Mouse (Mus musculus): ENCODE measurements around the gene Zfhx2. TPM values are rescaled to one million over a fixed set of nuclear protein-coding genes. Genes with fewer than 3 reads are reported as not detected.

The Zfhx2 gene
- polyA plus RNA-seq, 1 experiment, result 4.4 TPM

GRCm38 (mm10) chr14:55077481-55078365 lies 14.4 kb downstream of the Zfhx2 start:
- Histone ChIP-seq H3K4me3 (ENCODE audit: control insufficient read depth, low read depth, low read length) (no peak overlapping the region), H3K4me1 (ENCODE audit: control insufficient read depth, insufficient read depth, low read length) (no peaks in the 10 kb centered on the region), H3K27ac (ENCODE audit: control insufficient read depth, insufficient read depth, low read depth, low read length) (no peak overlapping the region), H3K27me3 (ENCODE audit: control insufficient read depth, insufficient read depth, low read length) (no peaks in the 10 kb centered on the region), H3K36me3 (ENCODE audit: control insufficient read depth, insufficient read depth, low read length) (no peaks in the 10 kb centered on the region)
- no peak for TF ChIP-seq CTCF (IDR thresholded peaks at IDR 0.05; ENCODE audit: control insufficient read depth, insufficient read depth, insufficient replicate concordance, low read depth, low read length)
- no peak for TF ChIP-seq POLR2A (IDR thresholded peaks at IDR 0.05; ENCODE audit: control insufficient read depth, low read depth, low read length)

DNA sequence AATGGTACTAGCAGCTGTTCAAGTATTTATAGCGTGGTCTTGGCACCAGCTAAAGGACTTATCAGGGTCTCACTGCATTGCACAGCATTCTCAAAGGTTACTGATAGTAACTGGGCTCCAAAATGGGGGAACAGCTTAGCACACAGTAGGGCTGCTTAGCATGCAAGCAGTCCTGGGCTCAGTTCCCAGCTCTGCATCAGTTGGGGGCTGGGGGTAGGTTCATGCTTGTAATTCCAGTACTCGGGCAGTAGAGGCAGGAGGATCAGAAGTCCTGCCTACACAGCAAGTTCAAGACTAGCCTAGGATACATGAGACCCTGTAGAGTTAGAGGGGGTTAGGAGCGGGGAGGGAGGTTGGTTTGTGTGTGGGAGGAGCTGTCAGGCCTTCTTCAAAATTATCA lies 15.2 kb downstream of the Zfhx2 start:
- Histone ChIP-seq H3K27ac (ENCODE audit: control insufficient read depth, insufficient read depth, low read depth, low read length) (no peak overlapping the region), H3K27me3 (ENCODE audit: control insufficient read depth, insufficient read depth, low read length) (no peaks in the 10 kb centered on the region), H3K4me1 (ENCODE audit: control insufficient read depth, insufficient read depth, low read length) (no peaks in the 10 kb centered on the region), H3K36me3 (ENCODE audit: control insufficient read depth, insufficient read depth, low read length) (no peaks in the 10 kb centered on the region), H3K4me3 (ENCODE audit: control insufficient read depth, low read depth, low read length) (no peak overlapping the region)
- TF ChIP-seq CTCF (IDR thresholded peaks at IDR 0.05; ENCODE audit: control insufficient read depth, insufficient read depth, insufficient replicate concordance, low read depth, low read length) (no peak), POLR2A (IDR thresholded peaks at IDR 0.05; ENCODE audit: control insufficient read depth, low read depth, low read length) (no peak)

DNA sequence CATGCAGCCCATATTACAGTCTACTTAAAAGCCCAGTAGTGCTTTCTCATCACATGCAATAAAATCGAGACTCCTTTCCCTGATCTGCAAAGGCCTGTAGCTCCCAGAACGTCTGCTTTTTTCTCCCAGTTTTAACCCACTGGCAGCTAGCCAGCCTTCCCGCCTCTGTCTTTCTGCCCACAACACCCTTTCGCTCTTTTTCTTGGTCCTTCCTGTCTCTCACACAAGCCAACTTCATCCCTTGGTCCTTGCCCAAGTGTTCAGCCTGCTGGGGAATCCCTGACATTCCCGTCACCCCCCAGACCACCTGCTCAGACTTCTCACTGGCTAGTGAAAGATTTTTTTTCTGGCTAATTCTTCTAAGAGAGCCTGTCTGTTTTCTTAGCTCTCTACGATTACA lies 15.9 kb downstream of the Zfhx2 start:
- Histone ChIP-seq H3K27ac (ENCODE audit: control insufficient read depth, insufficient read depth, low read depth, low read length) (no peak overlapping the region), H3K4me1 (ENCODE audit: control insufficient read depth, insufficient read depth, low read length) (no peaks in the 10 kb centered on the region), H3K27me3 (ENCODE audit: control insufficient read depth, insufficient read depth, low read length) (no peaks in the 10 kb centered on the region), H3K36me3 (ENCODE audit: control insufficient read depth, insufficient read depth, low read length) (no peaks in the 10 kb centered on the region), H3K4me3 (ENCODE audit: control insufficient read depth, low read depth, low read length) (no peak overlapping the region)
- TF ChIP-seq POLR2A (IDR thresholded peaks at IDR 0.05; ENCODE audit: control insufficient read depth, low read depth, low read length) (no peak), CTCF (IDR thresholded peaks at IDR 0.05; ENCODE audit: control insufficient read depth, insufficient read depth, insufficient replicate concordance, low read depth, low read length) (no peak)

DNA sequence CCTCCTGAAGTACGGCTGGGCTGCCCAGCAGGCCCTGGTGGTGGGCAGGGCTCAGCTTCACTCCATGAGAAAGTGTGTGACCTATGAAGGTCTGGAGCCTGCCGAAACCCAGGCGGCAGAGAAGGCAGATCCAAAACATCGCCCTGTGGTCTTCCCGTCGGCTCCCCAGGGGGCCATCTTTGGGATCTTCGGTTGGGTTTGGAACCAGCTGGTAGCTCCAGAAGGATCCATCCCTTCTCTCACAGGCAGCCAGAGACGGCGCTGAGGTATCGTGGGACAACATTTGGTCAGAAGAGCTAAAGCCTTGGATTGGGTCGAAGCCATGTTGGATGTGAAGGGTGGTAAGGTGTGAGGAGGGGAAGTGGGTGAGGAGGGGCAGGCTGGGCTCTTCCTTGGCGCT lies 17.7 kb downstream of the Zfhx2 start:
- Histone ChIP-seq H3K4me3 (ENCODE audit: control insufficient read depth, low read depth, low read length) (no peak overlapping the region), H3K36me3 (ENCODE audit: control insufficient read depth, insufficient read depth, low read length) (no peaks in the 10 kb centered on the region), H3K27me3 (ENCODE audit: control insufficient read depth, insufficient read depth, low read length) (no peaks in the 10 kb centered on the region), H3K4me1 (ENCODE audit: control insufficient read depth, insufficient read depth, low read length) (no peaks in the 10 kb centered on the region), H3K27ac (ENCODE audit: control insufficient read depth, insufficient read depth, low read depth, low read length) (no peak overlapping the region)
- TF ChIP-seq CTCF (IDR thresholded peaks at IDR 0.05; ENCODE audit: control insufficient read depth, insufficient read depth, insufficient replicate concordance, low read depth, low read length), result no peak
- no peak for TF ChIP-seq POLR2A (IDR thresholded peaks at IDR 0.05; ENCODE audit: control insufficient read depth, low read depth, low read length)

DNA sequence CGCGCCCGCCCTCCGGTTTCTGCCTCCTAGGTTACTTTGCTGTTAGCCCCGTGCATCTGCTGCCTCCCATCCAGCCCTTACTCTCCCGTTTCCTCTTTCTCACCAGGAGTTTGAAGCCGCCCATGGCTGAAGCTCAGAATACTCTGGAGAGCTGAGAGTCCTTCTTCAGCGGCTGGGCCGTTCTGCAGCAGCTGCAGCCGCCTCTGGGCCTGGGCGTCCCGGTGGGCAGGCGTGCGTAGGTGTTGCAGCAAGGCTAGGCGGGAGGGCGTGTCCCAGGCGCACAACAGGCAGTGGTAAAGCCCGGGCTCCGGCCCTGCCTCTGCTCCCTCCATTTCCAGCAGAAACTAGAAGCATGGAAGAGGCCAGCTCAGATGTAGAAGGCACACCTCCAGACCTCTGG lies 20.4 kb downstream of the Zfhx2 start:
- Histone ChIP-seq H3K27me3 (ENCODE audit: control insufficient read depth, insufficient read depth, low read length) (no peaks in the 10 kb centered on the region), H3K27ac (ENCODE audit: control insufficient read depth, insufficient read depth, low read depth, low read length) (no peak overlapping the region)

GRCm38 (mm10) chr14:55066042-55066441 lies 26.1 kb downstream of the Zfhx2 start:
- no peaks in the 10 kb centered on the region for H3K36me3 ChIP-seq (ENCODE audit: control insufficient read depth, insufficient read depth, low read length)
- TF ChIP-seq CTCF (IDR thresholded peaks at IDR 0.05; ENCODE audit: control insufficient read depth, insufficient read depth, insufficient replicate concordance, low read depth, low read length), result no peak
- no peak for TF ChIP-seq POLR2A (IDR thresholded peaks at IDR 0.05; ENCODE audit: control insufficient read depth, low read depth, low read length)

More for the DNA sequence above, 20.4 kb downstream of the Zfhx2 start:
- H3K4me1 ChIP-seq (ENCODE audit: control insufficient read depth, insufficient read depth, low read length), result no peaks in the 10 kb centered on the region
- H3K4me3 ChIP-seq (ENCODE audit: control insufficient read depth, low read depth, low read length), result no peak overlapping the region
- H3K36me3 ChIP-seq (ENCODE audit: control insufficient read depth, insufficient read depth, low read length), result no peaks in the 10 kb centered on the region
- TF ChIP-seq POLR2A (IDR thresholded peaks at IDR 0.05; ENCODE audit: control insufficient read depth, low read depth, low read length) (no peak), CTCF (IDR thresholded peaks at IDR 0.05; ENCODE audit: control insufficient read depth, insufficient read depth, insufficient replicate concordance, low read depth, low read length) (no peak)

GRCm38 (mm10) chr14:55065391-55065790 lies 26.7 kb downstream of the Zfhx2 start:
- H3K4me3 ChIP-seq (ENCODE audit: control insufficient read depth, low read depth, low read length), result peak overlapping the region; percentile 30
- H3K27me3 ChIP-seq (ENCODE audit: control insufficient read depth, insufficient read depth, low read length), result no peaks in the 10 kb centered on the region
- H3K4me1 ChIP-seq (ENCODE audit: control insufficient read depth, insufficient read depth, low read length), result peaks cover 10% of the 10 kb centered on the region
- no peaks in the 10 kb centered on the region for H3K36me3 ChIP-seq (ENCODE audit: control insufficient read depth, insufficient read depth, low read length)
- TF ChIP-seq POLR2A (IDR thresholded peaks at IDR 0.05; ENCODE audit: control insufficient read depth, low read depth, low read length) (no peak), CTCF (IDR thresholded peaks at IDR 0.05; ENCODE audit: control insufficient read depth, insufficient read depth, insufficient replicate concordance, low read depth, low read length) (no peak)
- no peak overlapping the region for H3K27ac ChIP-seq (ENCODE audit: control insufficient read depth, insufficient read depth, low read depth, low read length)

More at GRCm38 (mm10) chr14:55066042-55066441, 26.1 kb downstream of the Zfhx2 start:
- peaks cover 10% of the 10 kb centered on the region for H3K4me1 ChIP-seq (ENCODE audit: control insufficient read depth, insufficient read depth, low read length)
- no peak overlapping the region for H3K27ac ChIP-seq (ENCODE audit: control insufficient read depth, insufficient read depth, low read depth, low read length)
- peak overlapping the region; percentile 30 for H3K4me3 ChIP-seq (ENCODE audit: control insufficient read depth, low read depth, low read length)
- H3K27me3 ChIP-seq (ENCODE audit: control insufficient read depth, insufficient read depth, low read length), result no peaks in the 10 kb centered on the region
